Mouse (Mus musculus): ENCODE data around the gene Gm13289. TPM values are rescaled to one million over a fixed set of nuclear protein-coding genes. Genes with fewer than 3 reads are reported as not detected.
"Not testable (repeated sequence)": the region's sequence is repeated elsewhere in the genome, so short reads cannot be mapped to it uniquely, and the experiment has no call there.

Gm13289 gene
- total RNA-seq (2015), result not detected in 2 replicates
- not detected in 2 replicates for total RNA-seq (2017)

DNA sequence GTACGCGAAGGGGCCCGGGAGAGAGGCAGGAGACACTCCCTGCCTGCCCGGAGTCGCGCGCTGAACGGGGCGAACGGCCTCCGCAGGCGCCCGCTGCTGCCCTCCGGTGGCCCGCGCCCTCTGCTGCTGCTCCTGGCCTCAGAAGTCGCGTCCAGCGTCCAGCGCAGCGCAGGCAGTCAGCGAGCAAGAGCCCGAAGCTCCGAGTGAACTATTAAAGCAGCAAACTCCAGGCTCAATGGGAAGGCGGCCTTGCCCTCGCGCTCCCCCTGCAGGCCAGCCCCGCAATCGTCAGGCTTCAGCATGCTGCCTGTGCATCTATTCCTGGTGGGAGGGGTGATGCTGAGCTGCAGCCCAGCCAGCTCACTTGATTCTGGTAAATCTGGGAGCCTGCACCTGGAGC, at the start of gene Gm13289:
Gene Gm13289 (plus strand): TSS at position 301 of the 400 bp plus-strand sequence.
- not testable (repeated sequence) for ATAC-seq (replicated peaks; ENCODE audit: poor library complexity)

DNA sequence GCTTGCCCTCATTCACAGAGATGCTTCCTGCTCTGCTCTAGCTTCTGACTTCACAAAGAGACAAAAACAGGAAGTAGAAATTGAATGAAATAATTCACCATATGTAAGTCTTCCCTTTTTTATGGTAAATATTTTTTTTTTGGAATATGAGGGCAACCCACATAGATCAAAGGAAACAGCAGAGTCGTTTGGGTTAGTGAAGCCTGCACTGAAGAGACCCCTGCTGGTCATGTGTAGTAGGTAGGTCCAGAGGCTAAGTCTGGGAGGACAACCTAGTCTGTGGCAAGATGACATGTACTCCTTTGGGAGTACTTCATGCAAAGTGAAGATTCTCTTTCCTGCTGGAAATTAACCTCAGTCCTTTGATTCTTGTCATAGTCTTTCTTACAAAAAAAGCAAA, 49.4 kb upstream of the Gm13289 start:
- ATAC-seq (replicated peaks; ENCODE audit: poor library complexity), result peak; percentile 89

DNA sequence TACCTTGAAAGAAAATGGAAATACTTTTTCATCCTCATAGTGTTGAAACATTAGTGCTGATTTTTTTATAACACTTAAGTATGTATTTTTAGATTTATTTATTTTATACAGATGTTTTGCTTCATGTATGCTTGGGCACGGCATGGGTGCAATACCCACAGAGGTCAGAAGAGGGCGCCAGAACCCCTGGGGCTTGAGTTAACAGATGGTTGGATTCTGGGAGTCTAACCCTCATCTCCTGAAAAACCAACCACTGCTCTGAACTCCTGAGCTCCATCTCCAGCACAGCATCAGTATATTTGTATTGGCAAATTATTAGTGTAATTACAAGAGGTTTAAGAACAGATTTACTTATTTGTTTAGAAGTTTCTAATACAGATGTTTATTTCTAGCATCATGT, 38.2 kb upstream of the Gm13289 start:
- peak; percentile 86 for ATAC-seq (replicated peaks; ENCODE audit: poor library complexity)

DNA sequence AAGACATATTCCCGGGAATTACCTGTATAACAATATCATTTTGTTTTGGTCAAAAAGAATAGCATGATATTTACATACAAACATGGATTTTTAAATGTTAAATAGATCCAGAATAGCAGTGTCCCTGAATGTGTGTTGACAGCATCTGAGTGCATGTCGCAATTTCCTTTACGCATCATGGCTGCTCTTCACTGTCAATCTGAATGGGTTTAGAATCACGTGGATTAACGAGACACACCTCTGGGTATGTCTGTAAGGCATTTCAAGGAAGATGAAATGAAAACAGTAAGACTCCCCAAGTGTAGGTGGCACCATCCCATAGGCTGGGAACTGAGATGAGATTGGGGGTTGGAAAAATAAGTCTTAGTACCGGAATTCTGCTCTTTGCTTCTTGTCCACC, 37.7 kb upstream of the Gm13289 start:
- peak; percentile 71 for ATAC-seq (replicated peaks; ENCODE audit: poor library complexity)

DNA sequence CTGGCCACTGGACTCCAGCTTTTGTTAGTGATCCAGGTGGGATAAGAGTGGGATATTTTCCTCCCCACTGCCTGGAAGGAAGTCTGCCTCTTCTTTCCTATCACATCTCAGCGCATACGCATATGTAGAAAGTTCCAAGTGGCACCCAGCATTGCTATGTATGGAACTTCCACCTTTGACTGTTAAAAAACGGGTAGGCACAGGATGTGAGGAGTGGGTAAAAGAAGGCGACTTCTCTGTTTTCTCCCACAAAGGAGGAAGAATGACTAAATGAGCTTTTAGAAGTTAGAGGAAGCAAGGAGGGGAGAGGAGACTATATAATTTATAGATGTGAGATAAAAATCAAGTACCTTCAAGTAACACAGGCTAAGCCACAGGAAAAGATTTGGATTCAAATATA, 35.3 kb upstream of the Gm13289 start:
- peak; percentile 61 for ATAC-seq (replicated peaks; ENCODE audit: poor library complexity)

DNA sequence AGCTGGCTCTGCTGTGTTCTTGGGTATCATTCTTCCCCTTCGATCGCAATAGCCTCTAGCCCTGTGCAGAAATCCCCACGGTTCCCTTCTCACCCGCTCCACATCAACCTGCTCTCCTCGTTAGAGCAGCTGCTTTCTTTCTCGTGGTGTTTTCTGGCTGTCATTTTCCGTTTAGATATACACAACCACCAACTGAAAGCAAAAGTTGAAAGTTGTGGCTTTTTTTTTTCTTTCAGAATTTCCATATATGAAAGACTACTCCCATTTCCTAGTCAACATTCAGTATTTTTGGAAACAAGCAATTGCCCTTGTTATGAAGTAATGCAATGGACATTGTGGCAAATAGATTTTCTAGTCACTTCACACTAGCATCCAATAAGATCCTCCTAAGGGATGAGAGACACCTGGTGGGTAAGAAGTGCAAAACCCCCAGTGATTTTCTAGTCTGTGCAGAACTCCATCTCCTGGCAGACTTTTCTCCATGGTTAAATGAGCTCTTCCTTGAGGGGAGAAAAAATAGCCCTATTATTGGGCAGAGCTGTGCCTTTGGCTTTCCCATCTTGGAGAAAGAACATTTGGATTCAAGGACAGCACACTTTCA, 33.9 kb upstream of the Gm13289 start:
- ATAC-seq (replicated peaks; ENCODE audit: poor library complexity), result peak; percentile 18; the same call in 1 of the 2 replicates

DNA sequence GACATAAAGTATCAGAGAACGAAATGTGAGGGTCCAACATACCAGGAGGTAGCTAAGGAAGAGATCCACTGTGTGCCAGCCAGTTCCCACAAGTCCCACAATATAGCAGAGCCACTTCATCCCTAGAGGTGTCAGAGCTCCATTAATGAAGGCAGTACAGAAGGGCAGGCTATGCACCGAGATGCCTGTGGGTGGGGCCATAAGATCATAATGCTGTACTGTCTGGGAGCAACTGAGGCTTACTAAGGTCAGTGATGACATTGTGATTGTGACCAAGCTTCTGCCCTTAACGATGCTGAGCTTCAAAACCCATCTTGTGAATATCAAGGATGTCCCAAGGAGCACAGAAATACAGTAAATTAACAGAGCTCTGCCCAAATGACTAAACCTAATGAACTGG, 32.5 kb upstream of the Gm13289 start:
- no peak for ATAC-seq (replicated peaks; ENCODE audit: poor library complexity)

DNA sequence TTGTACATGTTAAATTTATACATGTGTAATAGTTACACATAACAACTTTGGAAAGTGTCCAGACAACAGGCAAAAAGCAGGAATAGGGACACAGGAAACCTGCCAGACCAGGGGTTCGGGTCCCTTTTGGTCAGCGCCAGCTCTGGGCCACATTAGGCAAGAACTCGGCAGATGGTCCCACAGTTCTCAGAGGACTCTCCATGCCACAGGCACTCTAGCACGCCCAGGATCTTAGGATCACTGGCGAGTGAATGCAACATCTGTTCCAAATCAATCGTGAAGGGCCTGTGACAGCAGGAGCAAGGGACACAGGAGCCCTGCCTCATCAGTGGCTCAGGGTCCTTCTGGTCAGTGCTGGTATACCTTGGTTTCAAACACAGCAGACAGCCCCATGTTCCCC, 26.8 kb upstream of the Gm13289 start:
- no peak for ATAC-seq (replicated peaks; ENCODE audit: poor library complexity)

DNA sequence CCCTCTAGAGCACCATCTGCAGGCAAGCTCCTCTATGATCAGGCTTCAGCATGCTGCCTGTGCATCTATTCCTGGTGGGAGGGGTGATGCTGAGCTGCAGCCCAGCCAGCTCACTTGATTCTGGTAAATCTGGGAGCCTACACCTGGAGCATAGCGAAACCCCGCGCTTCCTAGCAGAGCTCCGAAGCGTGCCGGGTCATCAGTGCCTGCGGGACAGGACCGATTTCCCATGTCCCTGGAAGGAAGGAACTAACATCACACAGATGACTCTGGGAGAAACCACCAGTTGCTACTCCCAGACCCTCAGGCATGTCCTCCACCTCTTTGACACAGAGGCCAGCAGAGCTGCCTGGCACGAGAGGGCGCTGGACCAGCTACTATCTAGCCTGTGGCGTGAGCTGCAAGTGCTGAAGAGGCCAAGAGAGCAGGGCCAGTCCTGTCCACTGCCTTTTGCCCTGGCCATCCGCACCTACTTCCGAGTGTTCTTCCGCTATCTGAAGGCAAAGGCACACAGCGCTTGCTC, 21.8 kb upstream of the Gm13289 start, which contains the start of gene Gm13271:
Gene Gm13271 (plus strand): TSS at position 51 of the 523 bp plus-strand sequence.
- peak; percentile 56; the same call in 1 of the 2 replicates for ATAC-seq (replicated peaks; ENCODE audit: poor library complexity)

DNA sequence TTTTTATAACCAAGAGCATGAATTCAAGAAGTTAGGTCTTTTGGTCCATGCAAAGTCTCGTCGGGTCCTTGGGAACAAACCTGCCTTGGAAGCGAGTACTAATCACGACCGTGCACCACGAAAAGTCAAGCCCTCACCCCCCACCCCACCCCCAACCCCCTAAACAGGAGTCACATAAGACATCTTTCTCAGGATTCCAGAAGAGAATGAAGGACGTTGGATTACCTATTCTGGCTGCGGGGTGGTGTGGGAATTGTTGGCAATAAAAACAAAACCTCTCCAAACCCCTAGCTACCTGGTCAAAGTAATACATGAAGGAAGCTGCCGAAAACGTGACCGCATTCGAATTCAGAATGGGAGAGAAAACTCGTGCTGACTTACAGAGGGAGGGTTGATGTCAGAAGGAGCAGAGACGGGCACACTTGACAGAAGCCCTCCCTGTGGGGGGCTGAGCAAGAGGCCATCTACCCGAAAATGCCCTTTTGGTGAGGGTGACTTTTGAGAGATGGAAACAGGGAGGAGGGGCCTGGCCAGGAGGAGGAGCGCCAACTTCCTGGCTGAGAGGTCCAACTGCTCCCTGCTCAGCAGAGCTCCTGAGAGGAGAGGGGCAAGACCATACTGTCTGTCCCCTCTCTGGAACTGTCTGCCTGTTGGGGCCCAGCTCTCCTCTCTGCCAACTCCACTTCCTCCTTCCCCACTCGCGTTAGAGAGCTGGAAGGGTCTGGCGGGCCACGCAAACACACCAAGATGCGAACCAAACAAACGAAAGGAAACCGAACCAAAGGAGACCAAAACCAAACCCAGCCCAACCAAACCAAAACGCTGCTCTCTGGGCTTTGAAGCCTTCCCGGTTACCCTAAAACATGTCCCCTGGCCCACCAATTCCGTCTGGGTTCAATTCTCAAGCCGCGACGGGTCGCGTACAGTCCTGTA, 19.9 kb upstream of the Gm13289 start:
- ATAC-seq (replicated peaks; ENCODE audit: poor library complexity), result not testable (repeated sequence)

DNA sequence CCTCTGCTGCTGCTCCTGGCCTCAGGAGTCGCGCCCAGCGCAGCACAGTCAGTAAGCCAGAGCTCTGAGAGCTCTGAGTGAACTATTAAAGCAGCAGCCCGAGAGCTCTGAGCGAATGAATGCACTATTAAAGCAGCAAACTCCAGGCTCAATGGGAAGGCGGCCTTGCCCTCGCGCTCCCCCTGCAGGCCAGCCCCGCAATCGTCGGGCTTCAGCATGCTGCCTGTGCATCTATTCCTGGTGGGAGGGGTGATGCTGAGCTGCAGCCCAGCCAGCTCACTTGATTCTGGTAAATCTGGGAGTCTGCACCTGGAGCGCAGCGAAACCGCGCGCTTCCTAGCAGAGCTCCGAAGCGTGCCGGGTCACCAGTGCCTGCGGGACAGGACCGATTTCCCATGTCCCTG, 19.1 kb upstream of the Gm13289 start:
- ATAC-seq (replicated peaks; ENCODE audit: poor library complexity), result peak; percentile 100

DNA sequence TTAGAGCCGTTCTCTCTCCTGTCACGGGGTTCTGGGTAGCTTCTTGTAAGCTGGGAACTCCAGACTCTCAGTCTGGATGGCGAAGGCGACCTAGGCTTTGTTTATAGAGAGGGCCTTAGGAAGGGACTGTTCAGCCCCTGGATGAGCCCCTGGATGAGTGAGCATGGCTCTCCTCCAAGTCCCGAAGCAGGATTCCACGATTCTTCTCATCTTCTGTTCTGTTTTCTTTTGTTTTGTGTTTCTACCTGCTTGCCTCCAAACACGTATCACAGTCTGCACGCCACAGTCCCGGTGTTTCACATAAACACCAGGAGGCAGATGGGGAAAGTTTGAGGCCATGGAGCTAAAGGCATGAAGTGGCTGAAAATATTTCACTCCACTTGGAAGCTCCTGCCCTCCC, 18.0 kb upstream of the Gm13289 start:
- not testable (repeated sequence) for ATAC-seq (replicated peaks; ENCODE audit: poor library complexity)

DNA sequence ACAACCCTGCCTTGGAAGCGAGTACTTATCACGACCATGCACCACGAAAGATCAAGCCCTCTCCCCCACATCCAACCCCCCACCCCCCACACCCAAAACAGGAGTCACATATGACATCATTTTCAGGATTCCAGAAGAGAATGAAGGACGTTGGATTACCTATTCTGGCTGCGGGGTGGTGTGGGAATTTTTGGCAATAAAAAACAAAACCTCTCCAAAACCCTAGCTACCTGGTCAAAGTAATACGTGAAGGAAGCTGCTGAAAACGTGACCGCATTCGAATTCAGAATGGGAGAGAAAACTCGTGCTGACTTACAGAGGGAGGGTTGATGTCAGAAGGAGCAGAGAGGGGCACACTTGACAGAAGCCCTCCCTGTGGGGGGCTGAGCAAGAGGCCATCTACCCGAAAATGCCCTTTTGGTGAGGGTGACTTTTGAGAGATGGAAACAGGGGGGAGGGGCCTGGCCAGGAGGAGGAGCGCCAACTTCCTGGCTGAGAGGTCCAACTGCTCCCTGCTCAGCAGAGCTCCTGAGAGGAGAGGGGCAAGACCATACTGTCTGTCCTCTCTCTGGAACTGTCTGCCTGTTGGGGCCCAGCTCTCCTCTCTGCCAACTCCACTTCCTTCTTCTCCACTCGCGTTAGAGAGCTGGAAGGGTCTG, 17.0 kb upstream of the Gm13289 start, which contains the start of gene Gm13283:
Gene Gm13283 (plus strand): TSS at position 510 of the 659 bp plus-strand sequence.
- ATAC-seq (replicated peaks; ENCODE audit: poor library complexity), result not testable (repeated sequence)

DNA sequence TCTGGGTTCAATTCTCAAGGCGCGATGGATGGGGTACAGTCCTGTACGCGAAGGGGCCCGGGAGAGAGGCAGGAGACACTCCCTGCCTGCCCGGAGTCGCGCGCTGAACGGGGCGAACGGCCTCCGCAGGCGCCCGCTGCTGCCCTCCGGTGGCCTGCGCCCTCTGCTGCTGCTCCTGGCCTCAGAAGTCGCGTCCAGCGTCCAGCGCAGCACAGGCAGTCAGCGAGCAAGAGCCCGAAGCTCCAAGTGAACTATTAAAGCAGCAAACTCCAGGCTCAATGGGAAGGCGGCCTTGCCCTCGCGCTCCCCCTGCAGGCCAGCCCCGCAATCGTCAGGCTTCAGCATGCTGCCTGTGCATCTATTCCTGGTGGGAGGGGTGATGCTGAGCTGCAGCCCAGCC, 16.3 kb upstream of the Gm13289 start:
- ATAC-seq (replicated peaks; ENCODE audit: poor library complexity), result not testable (repeated sequence)

DNA sequence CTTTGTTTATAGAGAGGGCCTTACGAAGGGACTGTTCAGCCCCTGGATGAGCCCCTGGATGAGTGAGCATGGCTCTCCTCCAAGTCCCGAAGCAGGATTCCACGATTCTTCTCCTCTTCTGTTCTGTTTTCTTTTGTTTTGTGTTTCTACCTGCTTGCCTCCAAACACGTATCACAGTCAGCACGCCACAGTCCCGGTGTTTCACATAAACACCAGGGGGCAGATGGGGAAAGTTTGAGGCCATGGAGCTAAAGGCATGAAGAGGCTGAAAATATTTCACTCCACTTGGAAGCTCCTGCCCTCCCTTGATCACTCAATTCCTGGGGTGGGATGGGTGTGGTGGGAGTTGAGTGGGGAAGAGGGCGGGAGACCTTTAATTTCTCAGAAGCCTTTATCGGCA, 14.9 kb upstream of the Gm13289 start:
- not testable (repeated sequence) for ATAC-seq (replicated peaks; ENCODE audit: poor library complexity)

DNA sequence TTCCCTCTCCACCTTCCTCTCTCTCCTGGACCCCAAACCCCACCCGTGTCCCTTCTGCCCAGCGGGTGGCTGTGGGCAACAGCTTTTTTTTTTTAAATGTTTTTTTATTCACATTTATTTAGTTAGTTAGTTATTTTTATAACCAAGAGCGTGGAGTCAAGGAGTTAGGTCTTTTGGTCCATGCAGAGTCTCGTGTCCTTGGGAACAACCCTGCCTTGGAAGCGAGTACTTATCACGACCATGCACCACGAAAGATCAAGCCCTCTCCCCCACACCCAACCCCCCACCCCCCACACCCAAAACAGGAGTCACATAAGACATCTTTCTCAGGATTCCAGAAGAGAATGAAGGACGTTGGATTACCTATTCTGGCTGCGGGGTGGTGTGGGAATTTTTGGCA, 14.4 kb upstream of the Gm13289 start:
- not testable (repeated sequence) for ATAC-seq (replicated peaks; ENCODE audit: poor library complexity)

DNA sequence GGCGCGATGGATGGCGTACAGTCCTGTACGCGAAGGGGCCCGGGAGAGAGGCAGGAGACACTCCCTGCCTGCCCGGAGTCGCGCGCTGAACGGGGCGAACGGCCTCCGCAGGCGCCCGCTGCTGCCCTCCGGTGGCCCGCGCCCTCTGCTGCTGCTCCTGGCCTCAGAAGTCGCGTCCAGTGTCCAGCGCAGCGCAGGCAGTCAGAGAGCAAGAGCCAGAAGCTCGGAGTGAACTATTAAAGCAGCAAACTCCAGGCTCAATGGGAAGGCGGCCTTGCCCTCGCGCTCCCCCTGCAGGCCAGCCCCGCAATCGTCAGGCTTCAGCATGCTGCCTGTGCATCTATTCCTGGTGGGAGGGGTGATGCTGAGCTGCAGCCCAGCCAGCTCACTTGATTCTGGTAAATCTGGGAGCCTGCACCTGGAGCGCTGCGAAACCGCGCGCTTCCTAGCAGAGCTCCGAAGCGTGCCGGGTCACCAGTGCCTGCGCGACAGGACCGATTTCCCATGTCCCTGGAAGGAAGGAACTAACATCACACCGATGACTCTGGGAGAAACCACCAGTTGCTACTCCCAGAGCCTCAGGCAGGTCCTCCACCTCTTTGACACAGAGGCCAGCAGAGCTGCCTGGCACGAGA, 13.2 kb upstream of the Gm13289 start:
- ATAC-seq (replicated peaks; ENCODE audit: poor library complexity), result peak; percentile 83

DNA sequence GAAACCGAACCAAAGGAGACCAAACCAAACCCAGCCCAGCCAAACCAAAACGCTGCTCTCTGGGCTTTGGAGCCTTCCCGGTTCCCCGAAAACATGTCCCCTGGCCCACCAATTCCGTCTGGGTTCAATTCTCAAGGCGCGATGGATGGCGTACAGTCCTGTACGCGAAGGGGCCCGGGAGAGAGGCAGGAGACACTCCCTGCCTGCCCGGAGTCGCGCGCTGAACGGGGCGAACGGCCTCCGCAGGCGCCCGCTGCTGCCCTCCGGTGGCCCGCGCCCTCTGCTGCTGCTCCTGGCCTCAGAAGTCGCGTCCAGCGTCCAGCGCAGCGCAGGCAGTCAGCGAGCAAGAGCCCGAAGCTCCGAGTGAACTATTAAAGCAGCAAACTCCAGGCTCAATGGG, 3.2 kb upstream of the Gm13289 start, which contains the start of gene Gm13290:
Gene Gm13290 (plus strand): TSS at position 301 of the 400 bp plus-strand sequence.
- ATAC-seq (replicated peaks; ENCODE audit: poor library complexity), result not testable (repeated sequence)

DNA sequence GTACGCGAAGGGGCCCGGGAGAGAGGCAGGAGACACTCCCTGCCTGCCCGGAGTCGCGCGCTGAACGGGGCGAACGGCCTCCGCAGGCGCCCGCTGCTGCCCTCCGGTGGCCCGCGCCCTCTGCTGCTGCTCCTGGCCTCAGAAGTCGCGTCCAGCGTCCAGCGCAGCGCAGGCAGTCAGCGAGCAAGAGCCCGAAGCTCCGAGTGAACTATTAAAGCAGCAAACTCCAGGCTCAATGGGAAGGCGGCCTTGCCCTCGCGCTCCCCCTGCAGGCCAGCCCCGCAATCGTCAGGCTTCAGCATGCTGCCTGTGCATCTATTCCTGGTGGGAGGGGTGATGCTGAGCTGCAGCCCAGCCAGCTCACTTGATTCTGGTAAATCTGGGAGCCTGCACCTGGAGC, 2.8 kb downstream of the Gm13289 start, which contains the start of gene Gm13272:
Gene Gm13272 (plus strand): TSS at position 301 of the 400 bp plus-strand sequence.
- not testable (repeated sequence) for ATAC-seq (replicated peaks; ENCODE audit: poor library complexity)

DNA sequence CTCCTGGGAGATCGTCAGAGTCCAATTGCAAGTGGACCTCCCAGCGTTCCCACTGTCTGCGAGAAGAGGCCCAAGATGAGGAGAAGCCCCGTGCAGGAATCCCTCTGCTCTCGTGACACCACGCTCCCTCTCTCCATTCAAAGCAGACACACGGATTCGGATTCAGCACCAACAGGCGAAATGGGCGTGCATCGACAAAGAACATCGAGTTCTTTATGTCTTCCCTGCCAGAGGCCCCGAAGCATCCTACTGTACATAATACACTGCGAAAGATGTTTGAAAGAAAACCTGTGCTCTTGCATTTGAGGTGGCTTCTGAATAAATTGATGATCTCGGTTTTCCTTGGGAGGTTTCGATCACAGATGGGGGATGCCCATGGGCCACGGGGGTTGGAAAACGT, 3.6 kb downstream of the Gm13289 start:
- not testable (repeated sequence) for ATAC-seq (replicated peaks; ENCODE audit: poor library complexity)

All from megakaryocyte progenitor cell, adult 5-6 weeks (primary cell).